9 mouse cellular contexts compared by ENCODE assay signal in genomic region chr12:31074355-31074786, GRCm38 (mm10). TPM values are rescaled to one million over a fixed set of nuclear protein-coding genes. Genes with fewer than 3 reads are reported as not detected.
ATAC-seq and TF ChIP-seq lines count a peak whose summit lies in the region.
"Not testable (repeated sequence)": the region's sequence is repeated elsewhere in the genome, so short reads cannot be mapped to it uniquely, and the experiment has no call there.
"Had no signal": no experiment of that assay in that cellular context is flagged by ENCODE, and none has a peak within 500 bp of the region (broad histone marks: within the 10 kb centered on the region; RNA-seq: fewer than 3 reads in every experiment).

No protein-coding gene starts in this region.

- not testable (repeated sequence) for H3K36me3 ChIP-seq in forebrain, embryonic 13.5 days (ENCODE audit: poor library complexity, severe bottlenecking); heart, embryonic 15.5 days; intestine, embryonic 16.5 days (ENCODE audit: control insufficient read depth, insufficient read depth, low read length); limb, embryonic 15.5 days; neural tube, embryonic 12.5 days

- WGBS in forebrain, embryonic 13.5 days, result 1% methylated on average over 13 of the region's 18 CpGs
- 0% methylated on average over 18 of the region's 18 CpGs for WGBS in heart, embryonic 15.5 days
- WGBS in intestine, embryonic 16.5 days, result under 1% methylated on average over 13 of the region's 18 CpGs
- WGBS in limb, embryonic 15.5 days, result 0% methylated on average over 16 of the region's 18 CpGs
- 2% methylated on average over 17 of the region's 18 CpGs for WGBS in neural tube, embryonic 12.5 days

- peak overlapping the region; percentile 90 for H3K4me2 ChIP-seq in forebrain, embryonic 13.5 days
- peak overlapping the region; percentile 97 for H3K4me2 ChIP-seq in heart, embryonic 15.5 days
- peak overlapping the region; percentile 61 for H3K4me2 ChIP-seq in intestine, embryonic 16.5 days (ENCODE audit: low read depth, low read length)
- peak overlapping the region; percentile 96 for H3K4me2 ChIP-seq in limb, embryonic 15.5 days
- H3K4me2 ChIP-seq in neural tube, embryonic 12.5 days (replicated peaks), result peak overlapping the region; percentile 82

- peak; percentile 37 for ATAC-seq in forebrain, embryonic 13.5 days
- ATAC-seq in heart, embryonic 15.5 days (replicated peaks; ENCODE audit: insufficient number of reproducible peaks, insufficient read depth, low FRiP score, low read depth), result 0 out of 2 replicates have a peak, but pooled peaks have one; percentile 18
- peak; percentile 18 for ATAC-seq in intestine, embryonic 16.5 days
- not testable (repeated sequence) for ATAC-seq in limb, embryonic 15.5 days (ENCODE audit: insufficient number of reproducible peaks, low FRiP score, low TSS enrichment, low read depth)
- ATAC-seq in megakaryocyte, adult 5-6 weeks (ENCODE audit: poor library complexity, severe bottlenecking), result peak; percentile 48
- peak; percentile 58; the same call in 1 of the 2 replicates for ATAC-seq in neural tube, embryonic 12.5 days (ENCODE audit: low FRiP score, low read depth)

- not testable (repeated sequence) for H3K4me1 ChIP-seq in cortical plate, adult 2 months (ENCODE audit: control insufficient read depth, insufficient read depth, low read length); intestine, embryonic 16.5 days (ENCODE audit: control insufficient read depth, insufficient read depth, low read length)
- H3K4me1 ChIP-seq in forebrain, embryonic 13.5 days, result peaks cover 18% of the 10 kb centered on the region
- H3K4me1 ChIP-seq in heart, embryonic 15.5 days (replicated peaks), result peaks cover 16% of the 10 kb centered on the region
- peaks cover 19% of the 10 kb centered on the region for H3K4me1 ChIP-seq in limb, embryonic 15.5 days
- peaks cover 14% of the 10 kb centered on the region for H3K4me1 ChIP-seq in neural tube, embryonic 12.5 days

- peak overlapping the region; percentile 24; the same call in 1 of the 2 replicates for H3K4me3 ChIP-seq in cortical plate, adult 2 months (ENCODE audit: insufficient read depth, low read length)
- peak overlapping the region; percentile 46 for H3K4me3 ChIP-seq in forebrain, embryonic 13.5 days
- H3K4me3 ChIP-seq in heart, embryonic 15.5 days, result peak overlapping the region; percentile 53
- peak overlapping the region; percentile 61 for H3K4me3 ChIP-seq in intestine, embryonic 16.5 days (ENCODE audit: low read length)
- H3K4me3 ChIP-seq in limb, embryonic 15.5 days, result peak overlapping the region; percentile 46
- H3K4me3 ChIP-seq in neural tube, embryonic 12.5 days, result peak overlapping the region; percentile 46

- not testable (repeated sequence) for H3K9me3 ChIP-seq in forebrain, embryonic 13.5 days (replicated peaks); heart, embryonic 15.5 days (replicated peaks); intestine, embryonic 16.5 days (ENCODE audit: control insufficient read depth, low read length); limb, embryonic 15.5 days; neural tube, embryonic 12.5 days

- not testable (repeated sequence) for H3K27ac ChIP-seq in cortical plate, adult 2 months (ENCODE audit: insufficient read depth, low read length); forebrain, embryonic 13.5 days; heart, embryonic 15.5 days; limb, embryonic 15.5 days; neural tube, embryonic 12.5 days
- peak overlapping the region; percentile 82 for H3K27ac ChIP-seq in intestine, embryonic 16.5 days (ENCODE audit: low read length)

- peak overlapping the region; percentile 60 for H3K9ac ChIP-seq in forebrain, embryonic 13.5 days
- peak overlapping the region; percentile 49 for H3K9ac ChIP-seq in heart, embryonic 15.5 days
- H3K9ac ChIP-seq in intestine, embryonic 16.5 days (ENCODE audit: low read depth, low read length), result peak overlapping the region; percentile 76
- H3K9ac ChIP-seq in limb, embryonic 15.5 days, result 0 out of 2 replicates have a peak overlapping the region, but pooled peaks have one; percentile 23
- H3K9ac ChIP-seq in neural tube, embryonic 12.5 days, result 0 out of 2 replicates have a peak overlapping the region, but pooled peaks have one; percentile 29

- peaks cover 50% of the 10 kb centered on the region for H3K27me3 ChIP-seq in forebrain, embryonic 13.5 days
- peaks cover 42% of the 10 kb centered on the region for H3K27me3 ChIP-seq in heart, embryonic 15.5 days
- not testable (repeated sequence) for H3K27me3 ChIP-seq in intestine, embryonic 16.5 days (replicated peaks; ENCODE audit: control insufficient read depth, insufficient read depth, low read length)
- peaks cover 51% of the 10 kb centered on the region for H3K27me3 ChIP-seq in limb, embryonic 15.5 days
- H3K27me3 ChIP-seq in neural tube, embryonic 12.5 days (replicated peaks), result peaks cover 42% of the 10 kb centered on the region

- not testable (repeated sequence) for TF ChIP-seq POLR2A in cortical plate, adult 2 months (IDR thresholded peaks at IDR 0.05; ENCODE audit: extremely low read depth, insufficient read depth, low read length)

- not testable (repeated sequence) for TF ChIP-seq CTCF in cortical plate, adult 2 months (IDR thresholded peaks at IDR 0.05; ENCODE audit: extremely low read depth, insufficient read depth, low read length)

RNA-seq across cellular contexts. Expression of gene Fam110c, which starts 0.7 kb away (rescaled TPM):
- 0.04 TPM in 1 of 2 replicates, not detected in the other for polyA plus RNA-seq in cortical plate, adult 2 months (2012; rRNA removed)
- 0.05 and 0.08 TPM in 2 replicates for polyA plus RNA-seq in forebrain, embryonic 13.5 days (2015; fragmentation: Nextera tagmentation; extraction: Ambion mirVana)
- 3.1 and 3.4 TPM in 2 replicates for polyA plus RNA-seq in heart, embryonic 15.5 days (2015; fragmentation: Nextera tagmentation; extraction: Ambion mirVana)
- 10.4 and 11.0 TPM in 2 replicates for polyA plus RNA-seq in intestine, embryonic 16.5 days (2015; fragmentation: Nextera tagmentation; extraction: Ambion mirVana)
- 0.29 and 0.36 TPM in 2 replicates for polyA plus RNA-seq in limb, embryonic 15.5 days (2015; fragmentation: Nextera tagmentation; extraction: Ambion mirVana)
- total RNA-seq in megakaryocyte, adult 5-6 weeks (2015), result 0.16 and 0.46 TPM in 2 replicates
- total RNA-seq in megakaryocyte, adult 5-6 weeks (2017), result 0.98 and 1.2 TPM in 2 replicates
- 0.08 TPM in 1 of 2 replicates, not detected in the other for polyA plus RNA-seq in neural tube, embryonic 12.5 days (2016; fragmentation: Nextera tagmentation; extraction: Ambion mirVana)
- total RNA-seq: layer of hippocampus, postnatal 36 days had no signal
- polyA plus RNA-seq: brain, embryonic 14.5 days had no signal

Comparison
In these comparisons a context has a peak if more than half of its experiments do, and no peak if none do; other contexts are left out.
1. H3K9ac ChIP-seq: peak in every context shown above with its lines; median percentile 76 in intestine, embryonic 16.5 days; 60 in forebrain, embryonic 13.5 days; 49 in heart, embryonic 15.5 days; 29 in neural tube, embryonic 12.5 days; 23 in limb, embryonic 15.5 days.